Mouse (Mus musculus) v-Abl transformed pro-B cells (cell line): Measurements from ENCODE around the gene Eef2k.

Source experiments
- in situ Hi-C, 2 experiments: fragments of 400-800 bp; cut with MboI; formaldehyde crosslinking; loops; one replicate each; pipeline ENCODE4 v1.15.1; 2025; ENCODE audit not compliant: unreplicated experiment in 2 of 2

The Eef2k gene

GRCm38 (mm10) chr7:120874021-120874420, 31.4 kb downstream of the Eef2k start:
- in situ Hi-C loops: loop anchor here in 1 of 2 experiments (25.0 kb wide), 1 partner anchor 1513 kb away; no protein-coding TSS in a partner anchor

- in situ Hi-C loops: loop anchor here in 1 of 2 experiments (25.0 kb wide), 1 partner anchor 1512 kb away; no protein-coding TSS in a partner anchor
Measured at GRCm38 (mm10) chr7:120874764-120875539, 32.3 kb downstream of the Eef2k start.

GRCm38 (mm10) chr7:120875540-120876388, 33.1 kb downstream of the Eef2k start:
- in situ Hi-C loops: no loop called here

- in situ Hi-C loops: no loop called here
Measured at GRCm38 (mm10) chr7:120878271-120878670, 35.6 kb downstream of the Eef2k start.

- in situ Hi-C loops: loop anchor here in 1 of 2 experiments (5.0 kb wide), 1 partner anchor 38 kb away; the partner anchor contains the start of gene Eef2k
Measured at GRCm38 (mm10) chr7:120879972-120880371, 37.3 kb downstream of the Eef2k start.

- in situ Hi-C loops: loop anchor here in 1 of 2 experiments (5.0 kb wide), 1 partner anchor 38 kb away; the partner anchor contains the start of gene Eef2k
Measured at GRCm38 (mm10) chr7:120880770-120881169, 38.1 kb downstream of the Eef2k start.

- in situ Hi-C loops: loop anchor here in 1 of 2 experiments (5.0 kb wide), 1 partner anchor 39 kb away; the partner anchor contains the start of gene Eef2k
Measured at GRCm38 (mm10) chr7:120881451-120881850, 38.8 kb downstream of the Eef2k start.

GRCm38 (mm10) chr7:120882674-120883073, 40.0 kb downstream of the Eef2k start:
- in situ Hi-C loops: loop anchor here in 1 of 2 experiments (5.0 kb wide), 1 partner anchor 40 kb away; the partner anchor contains the start of gene Eef2k

GRCm38 (mm10) chr7:120883523-120884290, 41.1 kb downstream of the Eef2k start:
- in situ Hi-C loops: loop anchor here in 1 of 2 experiments (5.0 kb wide), 1 partner anchor 41 kb away; the partner anchor contains the start of gene Eef2k

- in situ Hi-C loops: loop anchor here in 1 of 2 experiments (5.0 kb wide), 1 partner anchor 42 kb away; the partner anchor contains the start of gene Eef2k
Measured at GRCm38 (mm10) chr7:120884746-120885145, 42.1 kb downstream of the Eef2k start.

- in situ Hi-C loops: no loop called here
Measured at GRCm38 (mm10) chr7:120893123-120893522, 50.5 kb downstream of the Eef2k start.

GRCm38 (mm10) chr7:120897054-120897453, 54.4 kb downstream of the Eef2k start:
- in situ Hi-C loops: no loop called here

GRCm38 (mm10) chr7:120897711-120898335, 55.2 kb downstream of the Eef2k start:
- in situ Hi-C loops: no loop called here

- in situ Hi-C loops: no loop called here
Measured at GRCm38 (mm10) chr7:120900191-120900590, 57.6 kb downstream of the Eef2k start.

GRCm38 (mm10) chr7:120901701-120902100, 59.1 kb downstream of the Eef2k start:
- in situ Hi-C loops: no loop called here

GRCm38 (mm10) chr7:120902931-120903330, 60.3 kb downstream of the Eef2k start:
- in situ Hi-C loops: no loop called here

GRCm38 (mm10) chr7:120910172-120910571, 67.5 kb downstream of the Eef2k start:
- in situ Hi-C loops: loop anchor here (5.0 to 10.0 kb wide), 3 partner anchors 68 to 235 kb away; partner anchors contain the start of genes Eef2k (in 1 of the 2), Mosmo (in 1 of the 2) and Pdzd9 (in 1 of the 2)

GRCm38 (mm10) chr7:120911268-120911667, 68.6 kb downstream of the Eef2k start:
- in situ Hi-C loops: loop anchor here (5.0 to 10.0 kb wide), 3 partner anchors 69 to 236 kb away; partner anchors contain the start of genes Eef2k (in 1 of the 2), Mosmo (in 1 of the 2) and Pdzd9 (in 1 of the 2)

- in situ Hi-C loops: loop anchor here (5.0 to 10.0 kb wide), 3 partner anchors 71 to 239 kb away; partner anchors contain the start of genes Eef2k (in 1 of the 2), Mosmo (in 1 of the 2) and Pdzd9 (in 1 of the 2)
Measured at GRCm38 (mm10) chr7:120913332-120913731, 70.7 kb downstream of the Eef2k start.
